Mouse (Mus musculus) limb, embryonic 14.5 days (tissue): ENCODE data around the gene Ranbp1. TPM values are rescaled to one million over a fixed set of nuclear protein-coding genes. Genes with fewer than 3 reads are reported as not detected.
"Not testable (repeated sequence)": the region's sequence is repeated elsewhere in the genome, so short reads cannot be mapped to it uniquely, and the experiment has no call there.

Source experiments
- ATAC-seq: fragments of 200-750 bp; cut with Nextera tagmentation; 2 replicates; pipeline ENCODE4 v1.8.0; 2017; ENCODE audit warnings: low read depth, moderate number of reproducible peaks, moderate TSS enrichment; ENCODE audit not compliant: low FRiP score
- DNase-seq: peaks from one replicate; pipeline ENCODE4 v3.0.0-alpha.2; 2015; ENCODE audit warnings: low spot score
- H3K27ac ChIP-seq: fragments of 300-500 bp; sonication (generic); replicated peaks from 2 replicates; pipeline ENCODE4 v1.5.1; 2014; ENCODE audit warnings: low read depth, mild to moderate bottlenecking, low read length, moderate library complexity, mixed read lengths
- H3K27me3 ChIP-seq: fragments of 300-500 bp; sonication (generic); 2 replicates; pipeline ENCODE4 v1.6.1; 2014; ENCODE audit warnings: low read length, mixed read lengths; ENCODE audit not compliant: control insufficient read depth, insufficient read depth
- H3K36me3 ChIP-seq: fragments of 300-500 bp; sonication (generic); 2 replicates; pipeline ENCODE4 v1.6.1; 2014; ENCODE audit warnings: mild to moderate bottlenecking, low read length, moderate library complexity, mixed read lengths; ENCODE audit not compliant: control insufficient read depth, insufficient read depth
- H3K4me1 ChIP-seq: fragments of 300-500 bp; sonication (generic); 2 replicates; pipeline ENCODE4 v1.6.1; 2014; ENCODE audit warnings: antibody characterized with exemption, low read length, mixed read lengths; ENCODE audit not compliant: control insufficient read depth, insufficient read depth
- H3K4me2 ChIP-seq: fragments of 300-500 bp; sonication (generic); replicated peaks from 2 replicates; pipeline ENCODE4 v1.6.1; 2014; ENCODE audit warnings: low read depth, mild to moderate bottlenecking, low read length, moderate library complexity; ENCODE audit not compliant: severe bottlenecking
- H3K4me3 ChIP-seq: fragments of 300-500 bp; sonication (generic); replicated peaks from 2 replicates; pipeline ENCODE4 v1.5.1; 2014; ENCODE audit warnings: low read length
- H3K9ac ChIP-seq: fragments of 300-500 bp; sonication (generic); 2 replicates; pipeline ENCODE4 v1.6.1; 2014; ENCODE audit warnings: mild to moderate bottlenecking, low read depth, low read length, moderate library complexity; ENCODE audit not compliant: severe bottlenecking
- H3K9me3 ChIP-seq: fragments of 300-500 bp; sonication (generic); 2 replicates; pipeline ENCODE4 v1.6.1; 2016; ENCODE audit warnings: low read length; ENCODE audit not compliant: control insufficient read depth
- POLR2A ChIP-seq: fragments of 200-500 bp; IDR thresholded peaks from 2 replicates; pipeline ENCODE4 v1.8.0; 2012; ENCODE audit warnings: inconsistent platforms, mild to moderate bottlenecking, moderate library complexity, borderline replicate concordance; ENCODE audit not compliant: insufficient read depth, insufficient read length; ENCODE audit errors: extremely low read depth
- WGBS: fragments of 180-500 bp; shearing (Covaris S2); extraction: QIAGEN DNeasy Blood & Tissue Kit; methylation state at CpG from one replicate; pipeline ENCODE4 v1.1.7; 2014; 5-methylcytosine and 5-hydroxymethylcytosine counted together
- polyA plus RNA-seq, 2 experiments: library from polyadenylated mRNA; depleted of rRNA in 1 of 2; stranded (reverse) in 1 of 2; unstranded in 1 of 2; fragments of >200 nt; fragmentation: Nextera tagmentation in 1 of 2; extraction: Ambion mirVana in 1 of 2; gene quantifications; 2 replicates each; pipeline versions ENCODE4 v1.2.1 to v1.2.3; 2012 to 2014

The Ranbp1 gene
- polyA plus RNA-seq (2012; rRNA removed) (164 and 276 TPM in 2 replicates), polyA plus RNA-seq (2014; fragmentation: Nextera tagmentation; extraction: Ambion mirVana) (524 and 542 TPM in 2 replicates)

GRCm38 (mm10) chr16:18248433-18249363 lies at the start of gene Ranbp1, which contains the start of gene Trmt2a:
Ranbp1 (minus strand) TSS chr16:18248732.
Trmt2a (plus strand) TSS chr16:18248679.
- peak; percentile 98 for DNase-seq
- WGBS = 2% methylated on average over 76 of the region's 102 CpGs
- Histone ChIP-seq H3K4me3 (peak within 1 kb of the TSS; percentile 87), H3K4me1 (peaks cover 28% of the 10 kb centered on the region), H3K27ac (peak within 1 kb of the TSS; percentile 91), H3K36me3 (peaks cover 67% of the 10 kb centered on the region), H3K4me2 (peak within 1 kb of the TSS; percentile 85), H3K9ac (peak within 1 kb of the TSS; percentile 93), H3K27me3 (no peaks in the 10 kb centered on the region), H3K9me3 (no peaks in the 10 kb centered on the region)
- peak; percentile 77; the same call in 1 of the 2 replicates for TF ChIP-seq POLR2A
- ATAC-seq = peak; percentile 93

GRCm38 (mm10) chr16:18289614-18290013 lies 41.1 kb upstream of the Ranbp1 start:
- H3K36me3 ChIP-seq = peaks cover 16% of the 10 kb centered on the region
- not testable (repeated sequence) for DNase-seq, H3K9me3 ChIP-seq, H3K27me3 ChIP-seq
- H3K4me1 ChIP-seq = peaks cover 16% of the 10 kb centered on the region; the same call in 1 of the 2 replicates
- peak overlapping the region; percentile 97 for H3K9ac ChIP-seq
- peak overlapping the region; percentile 65 for H3K27ac ChIP-seq
- peak overlapping the region; percentile 32; the same call in 1 of the 2 replicates for H3K4me2 ChIP-seq
- ATAC-seq = peak; percentile 30; the same call in 1 of the 2 replicates
- peak overlapping the region; percentile 77 for H3K4me3 ChIP-seq
- 5% methylated on average over 7 of the region's 10 CpGs for WGBS

- no peaks in the 10 kb centered on the region for H3K9me3 ChIP-seq
- peak within 1 kb of the TSS; percentile 87 for H3K27ac ChIP-seq
- DNase-seq (peak; percentile 98), ATAC-seq (peak; percentile 99)
- peaks cover 20% of the 10 kb centered on the region for H3K36me3 ChIP-seq
- peak within 1 kb of the TSS; percentile 77 for H3K4me3 ChIP-seq
- H3K9ac ChIP-seq = peak within 1 kb of the TSS; percentile 97
- H3K4me2 ChIP-seq = peak within 1 kb of the TSS; percentile 66
- peak; percentile 78; the same call in 1 of the 2 replicates for TF ChIP-seq POLR2A
- H3K27me3 ChIP-seq = no peaks in the 10 kb centered on the region
- peaks cover 16% of the 10 kb centered on the region; the same call in 1 of the 2 replicates for H3K4me1 ChIP-seq
- WGBS = 0% methylated on average over 31 of the region's 71 CpGs
These were observed 40.6 kb upstream of the Ranbp1 start, which contains the start of gene Dgcr8 for GRCm38 (mm10) chr16:18289067-18289588. Dgcr8 (minus strand) TSS chr16:18289246.

- Histone ChIP-seq H3K27ac (peak overlapping the region; percentile 87), H3K4me2 (peak overlapping the region; percentile 66), H3K9me3 (no peaks in the 10 kb centered on the region), H3K4me3 (peak overlapping the region; percentile 77), H3K9ac (peak overlapping the region; percentile 97), H3K36me3 (peaks cover 25% of the 10 kb centered on the region), H3K27me3 (no peaks in the 10 kb centered on the region), H3K4me1 (peaks cover 16% of the 10 kb centered on the region; the same call in 1 of the 2 replicates)
- peak; percentile 83 for ATAC-seq
- peak; percentile 8; the same call in 1 of the 2 replicates for TF ChIP-seq POLR2A
- DNase-seq = peak; percentile 44
- WGBS = under 1% methylated on average over 15 of the region's 31 CpGs
These were observed 40.1 kb upstream of the Ranbp1 start for GRCm38 (mm10) chr16:18288581-18289061.

- no peak overlapping the region for H3K27ac ChIP-seq
These were observed 39.6 kb upstream of the Ranbp1 start for GRCm38 (mm10) chr16:18288166-18288565.

More at GRCm38 (mm10) chr16:18288166-18288565, 39.6 kb upstream of the Ranbp1 start:
- ATAC-seq (no peak), DNase-seq (no peak)
- Histone ChIP-seq H3K9ac (peak overlapping the region; percentile 97), H3K36me3 (peaks cover 29% of the 10 kb centered on the region), H3K9me3 (no peaks in the 10 kb centered on the region), H3K4me1 (peaks cover 16% of the 10 kb centered on the region; the same call in 1 of the 2 replicates), H3K4me2 (peak overlapping the region; percentile 66), H3K4me3 (peak overlapping the region; percentile 77), H3K27me3 (no peaks in the 10 kb centered on the region)
- 2% methylated on average over 4 of the region's 4 CpGs for WGBS
- TF ChIP-seq POLR2A = no peak
